Mouse (Mus musculus) heart, adult 2 months (tissue): ENCODE results near the gene C130074G19Rik. TPM values are rescaled to one million over a fixed set of nuclear protein-coding genes. Genes with fewer than 3 reads are reported as not detected.
A peak's percentile ranks its signal among the peaks of the same experiment; 100 is the strongest.

Experiments
- DNase-seq, 2 experiments: peaks; one replicate each; pipeline ENCODE4 v3.0.0; 2021
- H3K27ac ChIP-seq: fragments of 200-600 bp; 2 replicates; pipeline ENCODE4 v1.8.1; 2022
- H3K27me3 ChIP-seq: fragments of 200-500 bp; 2 replicates; pipeline ENCODE4 v1.6.1; 2012; ENCODE audit warnings: mild to moderate bottlenecking, low read length, inconsistent platforms, mixed read lengths; ENCODE audit not compliant: control insufficient read depth, insufficient read depth
- H3K36me3 ChIP-seq: fragments of 200-500 bp; 2 replicates; pipeline ENCODE4 v1.6.1; 2012; ENCODE audit warnings: low read length, inconsistent platforms; ENCODE audit not compliant: control insufficient read depth, insufficient read depth
- H3K4me1 ChIP-seq: fragments of 200-500 bp; 2 replicates; pipeline ENCODE4 v1.6.1; 2011; ENCODE audit warnings: low read length; ENCODE audit not compliant: control insufficient read depth, insufficient read depth
- H3K4me3 ChIP-seq: fragments of 200-600 bp; 2 replicates; pipeline ENCODE4 v1.8.1; 2022
- H3K79me2 ChIP-seq: fragments of 200-500 bp; replicated peaks from 2 replicates; pipeline ENCODE4 v1.6.1; 2012; ENCODE audit warnings: mild to moderate bottlenecking, inconsistent platforms, low read length, moderate library complexity, mixed read lengths; ENCODE audit not compliant: control insufficient read depth, insufficient read depth
- H3K9ac ChIP-seq: fragments of 200-500 bp; 2 replicates; pipeline ENCODE4 v1.6.1; 2012; ENCODE audit warnings: low read depth, mild to moderate bottlenecking, control low read depth, inconsistent platforms, low read length, mixed read lengths
- CTCF ChIP-seq: fragments of 200-600 bp; IDR thresholded peaks from 2 replicates; pipeline ENCODE4 v1.8.1; 2022; ENCODE audit warnings: antibody characterized with exemption, mild to moderate bottlenecking, moderate library complexity
- EP300 ChIP-seq: fragments of 200-500 bp; IDR thresholded peaks from 2 replicates; pipeline ENCODE4 v1.6.1; 2011; ENCODE audit warnings: low read depth, low read length, control low read depth; ENCODE audit not compliant: insufficient read depth
- POLR2A ChIP-seq: fragments of 200-500 bp; IDR thresholded peaks from 2 replicates; pipeline ENCODE4 v1.6.1; 2011; ENCODE audit warnings: mild to moderate bottlenecking, low read depth, low read length, control low read depth; ENCODE audit not compliant: insufficient read depth
- WGBS: fragments of 180-500 bp; shearing (Covaris S2); methylation state at CpG from one replicate; pipeline ENCODE4 v1.1.7; 2018; 5-methylcytosine and 5-hydroxymethylcytosine counted together
- intact Hi-C: fragments of 180-260 bp; cut with DNase I; formaldehyde crosslinking; loops from one replicate; pipeline ENCODE4 v1.15.1; 2025
- microRNA-seq, 2 experiments: library from miRNA; unstranded; fragments of <30 nt; microRNA quantifications; one replicate each; pipeline ENCODE4 v1.2.0; 2021
- polyA plus RNA-seq: library from polyadenylated mRNA; depleted of rRNA; stranded (reverse); fragments of >200 nt; gene quantifications from 2 replicates; pipeline ENCODE4 v1.2.3, GENCODE M21; 2012; rRNA removed
- total RNA-seq, 2 experiments: library from RNA; stranded (reverse); gene quantifications; 2 replicates each; pipeline ENCODE4 v1.2.3; 2021

C130074G19Rik gene
- total and polyA plus RNA-seq, 3 experiments: 7.3 to 18.8 (median 13.5) TPM

GRCm38 (mm10) chr1:184827175-184827701, 55.8 kb downstream of the C130074G19Rik start:
- Histone ChIP-seq H3K4me1 (peaks cover 4% of the 10 kb centered on the region), H3K27me3 (no peaks in the 10 kb centered on the region), H3K79me2 (no peaks in the 10 kb centered on the region), H3K27ac (no peak overlapping the region; the same call in 1 of the 2 replicates), H3K4me3 (no peak overlapping the region), H3K36me3 (no peaks in the 10 kb centered on the region), H3K9ac (no peak overlapping the region)
- DNase-seq: peak; percentile 19 to 29
- 52% methylated on average over 23 of the region's 23 CpGs for whole genome bisulfite sequencing
- intact Hi-C loops: loop anchor here (2.0 kb wide), 1 partner anchor 18 kb away; no protein-coding TSS in a partner anchor
- no peak for TF ChIP-seq POLR2A

DNA sequence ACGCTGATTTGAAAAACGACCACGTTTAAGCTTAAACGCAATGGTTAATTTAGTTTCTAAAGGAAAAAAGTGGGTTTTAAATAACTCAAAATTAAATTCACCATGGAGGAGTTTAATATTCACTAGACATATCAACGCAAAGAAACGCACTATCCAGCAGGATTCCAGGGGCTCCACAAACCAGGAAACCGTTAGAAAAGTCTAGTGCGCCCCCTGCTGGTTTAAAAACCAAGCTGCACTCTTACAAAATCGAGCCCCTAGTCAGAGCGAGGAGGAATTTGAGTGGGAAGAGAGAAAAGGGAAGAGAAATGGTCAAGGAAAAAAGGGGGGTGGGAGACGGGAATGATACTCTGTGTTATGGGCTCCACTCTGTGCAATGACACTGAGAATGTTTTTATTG, 57.9 kb downstream of the C130074G19Rik start:
- DNase-seq: no peak
- WGBS: 15% methylated on average over 11 of the region's 11 CpGs
- intact Hi-C loops: loop anchor here (2.0 kb wide), 2 partner anchors 28 to 68 kb away; no protein-coding TSS in a partner anchor
- peak overlapping the region; percentile 38 for H3K27ac ChIP-seq
- TF ChIP-seq EP300 (no peak), POLR2A (no peak), CTCF (peak; percentile 69)
- no peak overlapping the region; the same call in 1 of the 2 replicates for H3K4me3 ChIP-seq
- H3K79me2 ChIP-seq: no peaks in the 10 kb centered on the region
- no peak overlapping the region for H3K9ac ChIP-seq
- no peaks in the 10 kb centered on the region for H3K36me3 ChIP-seq
- no peaks in the 10 kb centered on the region for H3K27me3 ChIP-seq
- H3K4me1 ChIP-seq: peaks cover 4% of the 10 kb centered on the region

DNA sequence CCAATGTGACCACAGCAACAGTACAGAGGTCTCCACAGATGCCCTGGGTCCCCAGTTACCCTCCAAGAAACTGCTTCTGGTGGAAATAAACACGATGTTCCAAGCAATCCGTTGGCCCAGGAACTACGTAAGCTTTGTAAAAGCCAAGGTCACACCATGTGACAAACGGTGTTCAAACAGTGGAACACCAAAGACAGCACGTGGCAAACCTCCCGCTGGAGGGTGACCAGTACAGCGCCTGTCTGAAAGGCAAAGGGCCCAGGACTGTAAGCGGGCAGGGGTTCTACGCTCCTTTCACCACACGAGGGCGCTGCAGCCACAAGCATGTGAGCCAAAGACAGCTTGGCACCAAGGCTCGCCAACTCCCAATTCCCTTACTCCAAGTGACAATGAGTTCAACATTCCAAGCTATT, 58.6 kb downstream of the C130074G19Rik start:
- peak; percentile 88 to 92 for DNase-seq
- Histone ChIP-seq H3K36me3 (no peaks in the 10 kb centered on the region), H3K27me3 (no peaks in the 10 kb centered on the region), H3K9ac (peak overlapping the region; percentile 9; the same call in 1 of the 2 replicates), H3K79me2 (no peaks in the 10 kb centered on the region), H3K4me3 (no peak overlapping the region), H3K4me1 (peaks cover 4% of the 10 kb centered on the region), H3K27ac (peak overlapping the region; percentile 38)
- WGBS: 2% methylated on average over 12 of the region's 12 CpGs
- intact Hi-C loops: loop anchor here (1.0 to 2.0 kb wide), 3 partner anchors 28 to 68 kb away; partner anchors contain the start of gene C130074G19Rik
- peak; percentile 85 for TF ChIP-seq CTCF
- peak; percentile 98 for TF ChIP-seq EP300
- no peak for TF ChIP-seq POLR2A

GRCm38 (mm10) chr1:184822678-184823077, 60.3 kb downstream of the C130074G19Rik start:
- Histone ChIP-seq H3K9ac (no peak overlapping the region), H3K79me2 (no peaks in the 10 kb centered on the region), H3K27me3 (no peaks in the 10 kb centered on the region), H3K27ac (no peak overlapping the region), H3K4me3 (no peak overlapping the region), H3K36me3 (no peaks in the 10 kb centered on the region), H3K4me1 (peaks cover 4% of the 10 kb centered on the region)
- TF ChIP-seq EP300 (no peak), CTCF (no peak), POLR2A (no peak)
- intact Hi-C loops: loop anchor here (2.0 kb wide), 1 partner anchor 364 kb away; no protein-coding TSS in a partner anchor
- no peak for DNase-seq
- 49% methylated on average over 11 of the region's 11 CpGs for WGBS

Small RNA genes lying within 50 kb of the gene (microRNA-seq; reads per million reads assigned to microRNA genes)
- 123 to 125 reads per million in 2 experiments for gene Mir1981

Other genes with a start within 250 kb of the C130074G19Rik start
- gene Hlx, start 150.6 kb downstream of the C130074G19Rik start, total RNA-seq: 10 to 100 TPM in 1 of 2 experiments, 1 to 10 TPM in 1; 7.6 to 10.8 TPM
- 8.8 and 11.4 TPM in 2 replicates for gene Hlx, start 150.6 kb downstream of the C130074G19Rik start, polyA plus RNA-seq
- gene Marc1, start 71.9 kb downstream of the C130074G19Rik start, total RNA-seq: not detected
- 0.20 and 0.41 TPM in 2 replicates for gene Marc1, start 71.9 kb downstream of the C130074G19Rik start, polyA plus RNA-seq
- gene Marc2, start 36.8 kb downstream of the C130074G19Rik start, total RNA-seq: 100 to 1,000 TPM; 106 to 146 TPM
- 41.6 and 56.6 TPM in 2 replicates for gene Marc2, start 36.8 kb downstream of the C130074G19Rik start, polyA plus RNA-seq
- gene Mark1, start 116.4 kb upstream of the C130074G19Rik start, total RNA-seq: 1 to 10 TPM; 6.7 to 7.8 TPM
- gene Mark1, start 116.4 kb upstream of the C130074G19Rik start, polyA plus RNA-seq: 3.3 and 4.9 TPM in 2 replicates